Mouse (Mus musculus): ENCODE results near the gene Psmg1. TPM values are rescaled to one million over a fixed set of nuclear protein-coding genes. Genes with fewer than 3 reads are reported as not detected.

Gene Psmg1
- total and polyA plus RNA-seq, 3 experiments = 112 to 169 TPM; not detected in 1

DNA sequence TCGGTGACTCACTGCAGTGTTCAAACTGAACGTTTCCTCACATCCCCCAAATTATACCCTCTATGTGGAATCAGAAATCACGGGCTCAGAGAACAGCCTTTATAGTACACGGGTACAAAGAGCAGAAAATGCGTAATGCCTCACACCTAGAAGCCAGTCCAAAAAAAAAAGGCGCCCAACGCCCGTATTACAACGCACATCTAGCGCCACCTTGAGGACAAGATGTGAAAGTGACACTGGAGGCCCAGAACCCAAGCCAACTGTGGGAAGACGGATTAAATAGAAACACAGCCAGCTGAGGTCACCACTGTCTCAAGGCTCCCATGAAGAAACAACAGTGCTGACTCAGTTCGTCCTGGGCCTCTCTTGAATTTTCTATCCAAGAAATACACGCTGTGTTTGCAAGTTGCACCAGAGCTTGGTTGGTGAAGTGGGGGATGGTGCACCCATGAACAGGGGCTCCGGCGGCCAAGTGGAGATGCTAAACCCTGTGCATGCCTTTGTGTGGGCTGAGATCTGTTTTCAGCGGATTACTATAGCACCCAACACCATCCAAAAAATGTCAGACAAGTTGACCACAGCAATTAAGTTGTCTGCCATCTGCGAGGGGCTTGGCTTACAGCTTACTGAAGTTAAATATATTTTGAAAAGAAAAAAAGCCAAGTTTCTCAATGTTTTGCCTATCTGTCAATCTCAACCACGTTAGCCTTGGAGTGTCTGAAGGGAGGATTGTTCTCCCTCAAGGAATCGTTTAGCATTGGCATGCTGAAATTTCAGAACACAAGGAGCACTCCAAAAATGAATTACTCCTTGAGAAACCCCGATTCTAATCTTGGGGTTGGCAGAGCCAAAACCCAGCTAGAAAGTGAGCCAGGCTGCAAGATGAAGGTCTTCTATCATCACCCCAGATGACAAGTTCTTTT lies 45.1 kb downstream of the Psmg1 start (continued):
- TF ChIP-seq POLR2AphosphoS5 (IDR thresholded peaks at IDR 0.05; ENCODE audit: borderline replicate concordance, low read depth, low read length) (no peak), HCFC1 (IDR thresholded peaks at IDR 0.05; ENCODE audit: low read depth, low read length) (no peak), MYC (IDR thresholded peaks at IDR 0.05; ENCODE audit: low read depth, low read length) (no peak), TCF12 (IDR thresholded peaks at IDR 0.05; ENCODE audit: low read depth, low read length) (no peak), ZNF384 (IDR thresholded peaks at IDR 0.05; ENCODE audit: low read depth, low read length) (peak; percentile 97), JUND (IDR thresholded peaks at IDR 0.05; ENCODE audit: low read depth, low read length) (no peak), USF2 (IDR thresholded peaks at IDR 0.05; ENCODE audit: borderline replicate concordance in 1 of 2, insufficient read depth in 1 of 2, low read depth in 1 of 2, low read length in 2 of 2) (no peak), ELF1 (IDR thresholded peaks at IDR 0.05; ENCODE audit: low read depth, low read length) (no peak), MXI1 (IDR thresholded peaks at IDR 0.05; ENCODE audit: low read depth, low read length) (no peak), UBTF (IDR thresholded peaks at IDR 0.05; ENCODE audit: borderline replicate concordance, insufficient read depth, low read depth, low read length) (no peak), CHD1 (IDR thresholded peaks at IDR 0.05; ENCODE audit: low read depth, low read length) (no peak), GABPA (IDR thresholded peaks at IDR 0.05; ENCODE audit: low read depth, low read length) (no peak)

DNA sequence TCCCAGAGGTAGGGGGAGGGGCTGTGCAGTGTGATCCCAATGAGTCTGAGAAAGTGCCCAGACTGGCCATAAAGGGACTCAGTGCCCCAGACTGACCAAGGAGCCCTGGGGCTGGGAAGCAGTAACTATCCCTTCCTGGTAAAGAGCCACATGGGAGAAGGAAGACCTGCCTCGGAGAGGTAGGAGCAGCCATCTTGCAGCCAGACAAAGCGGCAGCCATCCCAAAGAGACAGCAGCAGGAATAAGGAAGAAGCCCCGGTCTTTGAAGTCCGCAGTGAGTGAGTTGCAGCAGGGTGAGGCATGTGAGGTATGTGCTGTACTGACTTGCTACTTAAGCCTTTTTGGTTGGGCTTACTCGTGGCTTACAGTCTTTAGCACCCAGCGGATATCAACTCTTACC lies 47.6 kb downstream of the Psmg1 start:
- Histone ChIP-seq H3K9me3 (replicated peaks; ENCODE audit: insufficient read depth, low read length) (no peaks in the 10 kb centered on the region), H3K4me1 (ENCODE audit: control insufficient read depth in 1 of 2, insufficient read depth in 2 of 2, low read length in 2 of 2) (no peaks in the 10 kb centered on the region)
- TF ChIP-seq SIN3A (IDR thresholded peaks at IDR 0.05; ENCODE audit: low read length) (no peak), NRF1 (IDR thresholded peaks at IDR 0.05; ENCODE audit: insufficient read depth, low read depth, low read length, poor library complexity, severe bottlenecking) (no peak), NELFE (IDR thresholded peaks at IDR 0.05; ENCODE audit: low read depth, low read length) (no peak), ETS1 (IDR thresholded peaks at IDR 0.05; ENCODE audit: low read depth, low read length) (no peak), MEF2A (IDR thresholded peaks at IDR 0.05; ENCODE audit: extremely low read depth, insufficient replicate concordance, low read depth, low read length, poor library complexity, severe bottlenecking) (no peak), ELF1 (IDR thresholded peaks at IDR 0.05; ENCODE audit: low read depth, low read length) (no peak), E2F4 (IDR thresholded peaks at IDR 0.05; ENCODE audit: borderline replicate concordance, low read depth, low read length) (no peak), POLR2A (IDR thresholded peaks at IDR 0.05; ENCODE audit: control insufficient read depth in 1 of 2, insufficient read depth in 1 of 2, low read depth in 1 of 2, low read length in 2 of 2, poor library complexity in 1 of 2) (no peak)

More for the DNA sequence above, 47.6 kb downstream of the Psmg1 start:
- Histone ChIP-seq H3K4me3 (ENCODE audit: control insufficient read depth in 1 of 2, insufficient read depth in 1 of 2, low read depth in 2 of 2, low read length in 2 of 2) (no peak overlapping the region), H3K36me3 (ENCODE audit: control insufficient read depth in 1 of 2, insufficient read depth in 2 of 2, low read length in 2 of 2) (no peaks in the 10 kb centered on the region), H3K9ac (ENCODE audit: control insufficient read depth, low read depth, low read length, poor library complexity, severe bottlenecking) (no peak overlapping the region), H3K27ac (ENCODE audit: control insufficient read depth, low read depth, low read length) (no peak overlapping the region), H3K27me3 (ENCODE audit: control insufficient read depth in 1 of 2, insufficient read depth in 2 of 2, low read length in 2 of 2) (no peaks in the 10 kb centered on the region; a peak in 1 of 4 replicates), H3K79me2 (ENCODE audit: control insufficient read depth, insufficient read depth, low read length, poor library complexity) (no peaks in the 10 kb centered on the region)
- DNase-seq (ENCODE audit: low read depth, low spot score) = no peak
